19 mouse cellular contexts compared by ENCODE assay signal in the genomic region with DNA sequence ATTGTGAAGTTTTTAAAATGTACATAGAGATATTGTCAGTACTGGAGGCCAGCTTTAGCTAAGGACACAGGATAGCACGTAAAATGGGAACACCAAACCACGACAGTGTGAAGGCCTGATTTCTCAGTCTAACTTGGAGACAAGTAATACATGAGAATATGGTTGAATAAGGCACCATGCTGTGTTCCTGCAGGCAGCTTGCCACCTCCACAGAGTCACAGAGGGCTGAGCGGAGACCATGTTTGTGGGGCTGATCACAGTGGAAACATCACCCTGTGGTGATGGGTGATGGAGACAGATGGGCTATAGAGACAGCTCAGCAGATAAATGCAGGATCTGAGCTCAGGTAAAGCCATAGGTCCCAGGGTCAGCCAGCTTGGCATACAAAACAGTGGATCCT. TPM values are rescaled to one million over a fixed set of nuclear protein-coding genes. Genes with fewer than 3 reads are reported as not detected.
"Had no signal": no experiment of that assay in that cellular context is flagged by ENCODE, and none has a peak within 500 bp of the region (broad histone marks: within the 10 kb centered on the region; RNA-seq: fewer than 3 reads in every experiment).

No protein-coding gene starts in this region.

- H3K27ac ChIP-seq: layer of hippocampus, adult 2 months; left cerebral cortex, adult 2 months; limb, embryonic 12.5 days; liver, embryonic 13.5 days; lung, embryonic 15.5 days; macrophage; midbrain, embryonic 15.5 days; neural tube, embryonic 13.5 days had no signal

- ATAC-seq: liver, postnatal 0 days; midbrain, embryonic 15.5 days had no signal

- H3K9ac ChIP-seq: limb, embryonic 12.5 days; liver, embryonic 13.5 days; liver, postnatal 0 days; lung, embryonic 15.5 days; midbrain, embryonic 15.5 days; neural tube, embryonic 13.5 days had no signal

- H3K27me3 ChIP-seq: limb, embryonic 12.5 days; liver, embryonic 13.5 days; lung, embryonic 15.5 days; megakaryocyte, embryonic 14.5 days; midbrain, embryonic 15.5 days; neural tube, embryonic 13.5 days had no signal

- H3K4me1 ChIP-seq: limb, embryonic 12.5 days; midbrain, embryonic 15.5 days; neural tube, embryonic 13.5 days had no signal

- H3K9me3 ChIP-seq: limb, embryonic 12.5 days; liver, embryonic 13.5 days; lung, embryonic 15.5 days; megakaryocyte, embryonic 14.5 days; midbrain, embryonic 15.5 days; neural tube, embryonic 13.5 days had no signal

- H3K4me2 ChIP-seq: limb, embryonic 12.5 days; liver, embryonic 13.5 days; lung, embryonic 15.5 days; midbrain, embryonic 11.5 days; midbrain, embryonic 15.5 days; neural tube, embryonic 13.5 days had no signal

- H3K4me3 ChIP-seq: layer of hippocampus, adult 2 months; left cerebral cortex, adult 2 months; limb, embryonic 12.5 days; liver, embryonic 13.5 days; lung, embryonic 15.5 days; megakaryocyte, embryonic 14.5 days; midbrain, embryonic 15.5 days; neural tube, embryonic 13.5 days had no signal

- H3K36me3 ChIP-seq: limb, embryonic 12.5 days; liver, embryonic 13.5 days; lung, embryonic 15.5 days; midbrain, embryonic 15.5 days; neural tube, embryonic 13.5 days had no signal

- DNase-seq: kidney, adult 18-20 months; kidney, postnatal 10 days; kidney, postnatal 4 days; liver; liver, embryonic 13.5 days; liver, postnatal 0 days; lung, postnatal 14 days; right cerebral cortex, postnatal 14 days; thymus, adult 2 months; thymus, postnatal 36 days had no signal

RNA-seq across cellular contexts. Expression of a gene that starts 8.8 kb away (rescaled TPM):
- polyA plus RNA-seq: limb, embryonic 12.5 days; liver, embryonic 13.5 days; macrophage; midbrain, embryonic 11.5 days; midbrain, embryonic 15.5 days; neural tube, embryonic 13.5 days had no signal
